Mouse (Mus musculus): ENCODE data around the gene Eppin.

DNA sequence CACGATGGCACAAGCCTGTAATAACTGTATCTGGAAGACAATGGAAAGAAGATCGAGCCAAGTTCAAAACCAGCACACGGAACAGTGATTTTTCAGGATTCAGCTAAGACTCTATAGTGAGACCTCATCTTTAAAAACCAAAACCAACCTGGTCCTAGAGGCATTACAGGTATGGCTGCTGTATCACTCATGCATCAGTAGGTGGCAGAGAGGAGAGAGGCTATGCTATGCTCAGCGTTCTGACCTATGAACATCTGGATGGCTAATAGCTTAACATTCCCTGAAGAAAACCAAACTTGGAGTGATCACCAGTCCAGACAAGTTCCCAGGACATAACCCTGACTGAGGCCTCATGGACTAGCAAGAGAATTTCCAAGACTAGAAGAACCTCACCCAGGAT, 28.4 kb upstream of the Eppin start:
- TF ChIP-seq CTCF (IDR thresholded peaks at IDR 0.05; ENCODE audit: extremely low read depth, insufficient read length, insufficient replicate concordance, low read depth, low read length) (no peak), POLR2A (IDR thresholded peaks at IDR 0.05; ENCODE audit: low read depth, low read length) (no peak)

Measured in small intestine, adult 2 months (tissue).